Mouse (Mus musculus) CH12.LX (cell line): ENCODE measurements at regions not wholly inside any gene's neighbourhood (a gene's known extent, or its start where the extent isn't known, plus 50 kb on each side); places are given as distances from the start of the nearest gene placed in this dataset.

Source experiments
- DNase-seq: peaks from one replicate; pipeline ENCODE4 v3.0.0-alpha.2; 2013; ENCODE audit errors: extremely low read depth
- H3K27ac ChIP-seq: 2 replicates; pipeline ENCODE4 v1.5.1; 2012; ENCODE audit warnings: low read depth, mild to moderate bottlenecking, control low read depth, moderate library complexity; ENCODE audit not compliant: insufficient read depth
- H3K27me3 ChIP-seq: replicated peaks from 2 replicates; pipeline ENCODE3; 2012; ENCODE audit warnings: inconsistent platforms
- H3K36me3 ChIP-seq, 2 experiments: replicated peaks in 1 of 2; 2 replicates each; pipeline versions ENCODE3 to v1.6.1; 2012; ENCODE audit warnings: inconsistent platforms in 1 of 2, low read length in 1 of 2, mild to moderate bottlenecking in 1 of 2, mixed read lengths in 1 of 2, moderate library complexity in 1 of 2; ENCODE audit not compliant: control insufficient read depth in 1 of 2, insufficient read depth in 1 of 2
- H3K4me1 ChIP-seq, 2 experiments: 2 replicates each; pipeline ENCODE4 v1.6.1; 2012; ENCODE audit warnings: inconsistent platforms in 1 of 2, moderate library complexity in 1 of 2; ENCODE audit not compliant: insufficient read depth in 2 of 2, control insufficient read depth in 1 of 2
- H3K4me2 ChIP-seq: 2 replicates; pipeline ENCODE4 v1.6.1; 2012; ENCODE audit warnings: low read depth, mild to moderate bottlenecking, control low read depth; ENCODE audit not compliant: poor library complexity, insufficient read depth, severe bottlenecking
- H3K4me3 ChIP-seq, 3 experiments: fragments of 150-350 bp in 1 of 3; sonication (generic) in 1 of 3; replicated peaks in 1 of 3; 2 replicates each; pipeline versions ENCODE3 to v1.5.1; 2011 to 2012; ENCODE audit warnings: low read depth in 2 of 3, low read length in 2 of 3, mild to moderate bottlenecking in 2 of 3, moderate library complexity in 2 of 3, control low read depth in 1 of 3, improper control_type of control experiment in 1 of 3, inconsistent platforms in 1 of 3, mixed read lengths in 1 of 3; ENCODE audit not compliant: poor library complexity in 1 of 3
- H3K79me2 ChIP-seq: replicated peaks from 2 replicates; pipeline ENCODE4 v1.6.1; 2012; ENCODE audit warnings: mild to moderate bottlenecking, moderate library complexity; ENCODE audit not compliant: control insufficient read depth, poor library complexity, insufficient read depth, severe bottlenecking; ENCODE audit errors: extremely low read depth
- H3K9ac ChIP-seq: 2 replicates; pipeline ENCODE4 v1.6.1; 2012; ENCODE audit warnings: low read depth, mild to moderate bottlenecking, control low read depth, moderate library complexity; ENCODE audit not compliant: insufficient read depth
- H3K9me3 ChIP-seq: replicated peaks from 2 replicates; pipeline ENCODE3; 2012; ENCODE audit warnings: low read length, inconsistent platforms, mixed read lengths
- BHLHE40 ChIP-seq: IDR thresholded peaks from 2 replicates; pipeline ENCODE4 v1.6.1; 2011; ENCODE audit warnings: mild to moderate bottlenecking, low read depth, low read length, improper control_type of control experiment
- CHD1 ChIP-seq: IDR thresholded peaks from 2 replicates; pipeline ENCODE4 v1.6.1; 2012; ENCODE audit warnings: low read depth, low read length, improper control_type of control experiment, inconsistent platforms
- CHD2 ChIP-seq: IDR thresholded peaks from 2 replicates; pipeline ENCODE4 v1.6.1; 2011; ENCODE audit warnings: low read length, improper control_type of control experiment
- CTCF ChIP-seq, 2 experiments: IDR thresholded peaks in 1 of 2; conservative IDR thresholded peaks in 1 of 2; 2 replicates each; pipeline ENCODE4 v1.5.1; 2011 to 2012; ENCODE audit warnings: low read depth in 2 of 2, low read length in 2 of 2, improper control_type of control experiment in 1 of 2, inconsistent platforms in 1 of 2, mild to moderate bottlenecking in 1 of 2, moderate library complexity in 1 of 2
- ELF1 ChIP-seq: IDR thresholded peaks from 2 replicates; pipeline ENCODE4 v1.6.1; 2014; ENCODE audit warnings: low read depth, mild to moderate bottlenecking, inconsistent platforms, low read length, improper control_type of control experiment
- EP300 ChIP-seq: IDR thresholded peaks from 2 replicates; pipeline ENCODE4 v1.6.1; 2011; ENCODE audit warnings: low read length, improper control_type of control experiment
- ETS1 ChIP-seq: conservative IDR thresholded peaks from 2 replicates; pipeline ENCODE4 v1.6.1; 2012; ENCODE audit warnings: low read depth, mild to moderate bottlenecking, inconsistent platforms, low read length, improper control_type of control experiment, moderate library complexity
- GABPA ChIP-seq: IDR thresholded peaks from 2 replicates; pipeline ENCODE4 v1.6.1; 2012; ENCODE audit warnings: low read depth, low read length, improper control_type of control experiment, inconsistent platforms; ENCODE audit not compliant: insufficient replicate concordance
- HCFC1 ChIP-seq: IDR thresholded peaks from 2 replicates; pipeline ENCODE4 v1.6.1; 2012; ENCODE audit warnings: low read depth, mild to moderate bottlenecking, inconsistent platforms, low read length, improper control_type of control experiment
- JUN ChIP-seq: IDR thresholded peaks from 2 replicates; pipeline ENCODE4 v1.6.1; 2011; ENCODE audit warnings: low read depth, mild to moderate bottlenecking, low read length, improper control_type of control experiment, moderate library complexity; ENCODE audit not compliant: insufficient read depth
- JUND ChIP-seq: conservative IDR thresholded peaks from 2 replicates; pipeline ENCODE4 v1.6.1; 2011; ENCODE audit warnings: low read depth, low read length, improper control_type of control experiment
- KAT2A ChIP-seq: IDR thresholded peaks from 2 replicates; pipeline ENCODE4 v1.6.1; 2012; ENCODE audit warnings: low read length, improper control_type of control experiment, inconsistent platforms; ENCODE audit not compliant: insufficient replicate concordance
- MAZ ChIP-seq: IDR thresholded peaks from 2 replicates; pipeline ENCODE4 v1.6.1; 2012; ENCODE audit warnings: low read depth, mild to moderate bottlenecking, inconsistent platforms, low read length, improper control_type of control experiment, moderate library complexity
- MYC ChIP-seq: IDR thresholded peaks from 2 replicates; pipeline ENCODE4 v1.6.1; 2011; ENCODE audit warnings: low read depth, mild to moderate bottlenecking, improper control_type of control experiment, low read length
- NELFE ChIP-seq: IDR thresholded peaks from 2 replicates; pipeline ENCODE4 v1.6.1; 2011; ENCODE audit warnings: low read depth, low read length, improper control_type of control experiment
- NRF1 ChIP-seq: IDR thresholded peaks from 2 replicates; pipeline ENCODE4 v1.6.1; 2014; ENCODE audit warnings: low read depth, mild to moderate bottlenecking, inconsistent platforms, low read length, improper control_type of control experiment, moderate library complexity
- PAX5 ChIP-seq: IDR thresholded peaks from 2 replicates; pipeline ENCODE4 v1.6.1; 2012; ENCODE audit warnings: low read length, inconsistent platforms, mixed read lengths
- TCF12 ChIP-seq: IDR thresholded peaks from 2 replicates; pipeline ENCODE4 v1.6.1; 2014; ENCODE audit warnings: low read depth, mild to moderate bottlenecking, inconsistent platforms, low read length, improper control_type of control experiment
- USF1 ChIP-seq: IDR thresholded peaks from 2 replicates; pipeline ENCODE4 v1.6.1; 2014; ENCODE audit warnings: low read depth, mild to moderate bottlenecking, inconsistent platforms, low read length, improper control_type of control experiment
- dilution Hi-C: fragments of 300-500 bp; cut with MboI; formaldehyde crosslinking; loops from 2 replicates; pipeline ENCODE4 v1.14.3; 2020; ENCODE audit warnings: low sequenced_read_pairs; ENCODE audit not compliant: extremely low pct_unique_long_range_greater_than_20kb, extremely low pct_ligation_motif_present
- in situ Hi-C: fragments of 300-500 bp; cut with MboI; formaldehyde crosslinking; loops from 3 replicates; pipeline ENCODE4 v1.14.3; 2019; ENCODE audit warnings: low sequenced_read_pairs, low pct_ligation_motif_present, low pct_unique_long_range_greater_than_20kb, mixed read lengths

DNA sequence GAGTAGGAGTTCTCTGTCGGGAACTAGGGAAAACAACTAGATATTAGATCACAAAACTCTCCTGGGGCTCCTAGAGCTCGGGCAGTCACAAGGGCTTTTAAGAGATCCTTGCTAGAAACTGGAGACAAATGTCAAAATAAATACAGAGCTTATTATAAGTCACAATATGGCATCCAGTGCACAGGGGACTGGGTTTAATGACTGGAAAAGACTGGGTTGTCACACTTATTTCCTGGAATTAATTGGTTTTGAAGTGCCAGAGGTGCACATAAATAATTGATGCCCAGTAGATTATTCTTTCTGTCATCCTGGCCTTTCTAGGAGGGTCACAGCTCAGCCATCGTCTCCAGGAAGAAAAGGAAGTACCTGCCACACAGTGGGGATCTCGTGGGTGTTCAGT lies 165.4 kb upstream of the Plpp4 start:
- H3K4me3 ChIP-seq: no peak overlapping the region
- in situ Hi-C loops: no loop called here
- no peak overlapping the region for H3K4me2 ChIP-seq
- DNase-seq: no peak
- peaks cover 76% of the 10 kb centered on the region for H3K27me3 ChIP-seq
- H3K4me1 ChIP-seq: no peaks in the 10 kb centered on the region
- no peaks in the 10 kb centered on the region for H3K79me2 ChIP-seq
- TF ChIP-seq GABPA: no peak
- TF ChIP-seq, all 38 proteins: peak for 0
- H3K9me3 ChIP-seq: no peaks in the 10 kb centered on the region
- dilution Hi-C loops: no loop called here
- H3K9ac ChIP-seq: no peak overlapping the region
- no peak overlapping the region for H3K27ac ChIP-seq
- no peaks in the 10 kb centered on the region for H3K36me3 ChIP-seq

GRCm38 (mm10) chr7:129096374-129097069 lies 160.3 kb upstream of the Plpp4 start:
- dilution Hi-C loops: no loop called here
- TF ChIP-seq NELFE (no peak), MAZ (no peak), CHD1 (no peak), ETS1 (no peak), KAT2A (no peak), TCF12 (no peak), JUND (no peak), NRF1 (no peak), CTCF (conservative IDR thresholded peaks at IDR 0.05 in 1 of 2, IDR thresholded peaks at IDR 0.05 in 1 of 2; ENCODE audit: low read depth in 2 of 2, low read length in 2 of 2) (no peak), BHLHE40 (no peak), JUN (no peak), MYC (no peak), ELF1 (no peak), HCFC1 (no peak), PAX5 (no peak), CHD2 (no peak), USF1 (no peak), EP300 (no peak)
- TF ChIP-seq, all 38 proteins: peak for 0
- H3K9ac ChIP-seq: no peak overlapping the region
- in situ Hi-C loops: no loop called here
- no peak overlapping the region for H3K4me3 ChIP-seq
- no peaks in the 10 kb centered on the region for H3K79me2 ChIP-seq
- DNase-seq: no peak
- H3K4me2 ChIP-seq: no peak overlapping the region
- no peak overlapping the region for H3K27ac ChIP-seq
- no peaks in the 10 kb centered on the region for H3K9me3 ChIP-seq
- H3K27me3 ChIP-seq: peaks cover 75% of the 10 kb centered on the region
- no peaks in the 10 kb centered on the region for H3K4me1 ChIP-seq
- H3K36me3 ChIP-seq: no peaks in the 10 kb centered on the region
